ENCODE assay signal across 27 mouse cellular contexts in the genomic region with DNA sequence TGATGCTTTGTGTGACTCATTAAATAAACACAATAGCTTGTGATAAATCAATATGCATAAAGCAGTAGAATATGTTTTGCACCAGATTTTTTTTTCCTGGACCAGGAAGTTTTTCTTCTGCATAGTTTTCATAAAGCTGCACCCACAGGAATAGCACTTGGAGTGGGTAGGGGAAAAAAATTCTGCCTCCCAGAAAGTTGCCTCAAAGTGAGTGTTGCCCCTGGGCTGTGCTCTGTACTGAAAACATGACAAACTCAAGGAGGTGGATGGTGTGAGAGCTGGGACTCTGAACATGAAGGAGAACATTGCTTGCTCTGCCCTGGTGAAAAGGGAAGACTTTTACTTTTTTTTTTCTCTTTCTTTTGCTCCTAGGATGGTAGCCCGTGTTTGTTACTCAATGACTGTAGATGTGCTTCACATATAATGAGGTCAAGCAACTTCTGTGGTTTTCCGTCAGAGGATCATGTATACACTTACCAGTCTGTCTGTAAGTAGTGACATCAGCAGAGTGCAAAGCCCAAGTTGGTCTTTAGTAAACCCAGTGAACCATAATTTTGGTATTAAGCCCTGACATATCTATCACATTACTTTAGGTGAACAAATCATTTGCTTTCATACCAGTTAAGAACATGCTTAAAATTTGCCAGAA.
"Had no signal": no experiment of that assay in that cellular context is flagged by ENCODE, and none has a peak within 500 bp of the region (broad histone marks: within the 10 kb centered on the region; RNA-seq: fewer than 3 reads in every experiment).

No protein-coding gene starts in this region.

- ATAC-seq: hindbrain, postnatal 0 days; intestine, embryonic 16.5 days had no signal

- H3K27me3 ChIP-seq: heart, embryonic 13.5 days; heart, embryonic 15.5 days; kidney, embryonic 15.5 days; limb, embryonic 12.5 days; liver, embryonic 13.5 days; liver, embryonic 15.5 days had no signal

- DNase-seq: gastrocnemius, postnatal 14 days; gastrocnemius, postnatal 36 days; heart, adult 11 months; heart, adult 2 months; heart, postnatal 14 days; heart, postnatal 36 days; kidney, adult 11 months; kidney, adult 2 months; kidney, adult 9 months; kidney, postnatal 14 days; kidney, postnatal 36 days; layer of hippocampus, adult 9-11 months; layer of hippocampus, postnatal 36 days; liver; liver, embryonic 13.5 days had no signal

- H3K9ac ChIP-seq: heart, embryonic 13.5 days; heart, embryonic 15.5 days; hindbrain, embryonic 14.5 days; kidney, embryonic 15.5 days; limb, embryonic 12.5 days; liver, embryonic 13.5 days; liver, embryonic 15.5 days had no signal

- H3K27ac ChIP-seq: heart, adult 2 months; heart, embryonic 13.5 days; heart, embryonic 15.5 days; hindbrain, embryonic 14.5 days; hindbrain, postnatal 0 days; kidney, embryonic 15.5 days; kidney, postnatal 0 days; limb, embryonic 10.5 days; limb, embryonic 12.5 days; liver, embryonic 13.5 days; liver, embryonic 15.5 days had no signal

- H3K9me3 ChIP-seq: heart, embryonic 13.5 days; heart, embryonic 15.5 days; kidney, embryonic 15.5 days; limb, embryonic 10.5 days; limb, embryonic 12.5 days; liver, embryonic 13.5 days; liver, embryonic 15.5 days had no signal

- H3K4me1 ChIP-seq: heart, embryonic 13.5 days; heart, embryonic 15.5 days; kidney, embryonic 15.5 days; limb, embryonic 10.5 days; limb, embryonic 12.5 days; liver, embryonic 13.5 days; liver, embryonic 15.5 days had no signal

- H3K36me3 ChIP-seq: heart, embryonic 13.5 days; heart, embryonic 15.5 days; kidney, embryonic 15.5 days; limb, embryonic 10.5 days; limb, embryonic 12.5 days; liver, embryonic 13.5 days; liver, embryonic 15.5 days had no signal

- H3K4me3 ChIP-seq: heart, adult 2 months; heart, embryonic 13.5 days; heart, embryonic 15.5 days; kidney, embryonic 15.5 days; limb, embryonic 10.5 days; limb, embryonic 12.5 days; liver, embryonic 13.5 days; liver, embryonic 15.5 days had no signal

- H3K4me2 ChIP-seq: heart, embryonic 11.5 days; heart, embryonic 13.5 days; heart, embryonic 15.5 days; hindbrain, embryonic 14.5 days; kidney, embryonic 15.5 days; limb, embryonic 12.5 days; liver, embryonic 11.5 days; liver, embryonic 13.5 days; liver, embryonic 15.5 days had no signal
